Mouse (Mus musculus): ENCODE measurements at regions not wholly inside any gene's neighbourhood (a gene's known extent, or its start where the extent isn't known, plus 50 kb on each side); places are given as distances from the start of the nearest gene placed in this dataset.
A peak's percentile ranks its signal among the peaks of the same experiment; 100 is the strongest.

DNA sequence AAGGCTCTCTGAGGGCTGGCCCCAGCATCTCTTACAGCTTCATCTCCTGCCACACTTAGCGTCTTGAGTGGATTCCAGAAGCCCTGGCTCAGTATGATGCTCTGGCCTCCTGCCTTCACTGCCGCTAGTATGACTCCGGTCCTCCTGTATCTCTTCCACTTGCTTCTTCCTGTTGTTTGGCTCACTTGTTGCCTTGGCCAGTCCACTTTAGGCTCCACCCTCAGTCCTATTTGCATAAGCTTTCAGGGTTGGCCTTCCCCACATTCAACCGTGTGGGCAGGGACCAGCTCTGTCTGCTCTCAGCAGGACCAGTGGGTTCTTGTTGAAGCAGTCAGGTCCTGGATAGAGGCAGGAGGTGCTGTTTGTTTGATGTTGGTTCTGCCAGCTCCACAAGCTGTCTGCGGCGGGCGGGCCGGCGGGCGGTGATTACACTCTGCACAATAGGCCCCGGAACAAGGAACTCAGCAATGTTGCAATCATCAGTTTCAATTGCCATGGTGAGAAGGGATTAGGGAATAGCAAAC lies 232.6 kb upstream of the Chd6 start:
- DNase-seq (ENCODE audit: extremely low spot score, low read depth, low spot score): peak; percentile 31

DNA sequence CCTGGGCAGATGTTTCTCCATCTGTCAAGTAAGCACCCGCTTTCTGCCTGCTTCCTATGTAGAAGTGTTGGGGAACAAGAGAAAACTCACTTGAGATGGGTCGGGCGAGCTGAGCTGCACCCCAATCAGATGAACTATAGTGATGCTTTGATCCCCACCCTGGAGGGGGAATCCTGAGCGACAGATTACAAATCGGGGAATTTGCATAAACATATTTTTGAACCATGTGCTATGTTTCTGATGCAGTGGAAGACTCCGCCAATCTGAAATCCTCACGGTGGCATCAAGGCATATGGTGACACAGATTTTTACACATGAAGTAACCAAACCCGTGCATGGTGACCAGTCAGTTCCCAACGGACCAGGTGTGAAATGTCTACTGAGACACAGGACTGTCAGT lies 231.4 kb upstream of the Chd6 start:
- no peak for DNase-seq (ENCODE audit: extremely low spot score, low read depth, low spot score)

DNA sequence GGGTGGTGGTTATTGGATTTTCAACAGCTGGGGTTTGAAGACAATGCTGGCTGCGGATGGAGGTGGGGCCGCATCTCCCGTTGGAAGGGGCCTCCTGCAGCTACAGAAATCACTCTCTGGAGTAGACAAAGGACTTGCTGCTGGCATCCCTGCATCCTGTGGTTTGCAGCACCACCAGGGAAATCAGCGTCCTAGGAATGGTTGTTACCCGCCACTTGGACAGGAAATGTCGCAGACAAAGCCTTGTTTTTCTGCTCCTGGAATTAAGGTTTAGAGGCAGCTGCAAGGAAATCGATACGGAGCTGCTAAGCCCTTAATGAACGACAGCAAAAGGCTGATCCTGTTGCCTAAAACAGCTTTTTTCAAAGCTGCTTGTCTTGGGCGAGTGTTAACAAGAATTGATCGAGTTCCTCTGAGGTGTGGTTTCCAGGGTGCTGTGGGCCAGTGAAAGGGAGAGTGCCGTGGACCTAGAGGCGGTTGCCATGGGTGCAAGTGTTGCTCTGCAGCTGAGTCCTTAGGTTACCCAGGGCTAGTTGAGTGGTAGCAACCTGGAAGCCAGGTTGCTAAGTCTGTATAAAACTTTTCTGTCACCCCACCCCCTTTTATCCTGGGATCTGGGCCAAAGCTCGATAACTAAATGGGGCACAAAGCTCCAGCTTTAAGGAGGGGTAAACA lies 230.6 kb upstream of the Chd6 start:
- peak; percentile 31 for DNase-seq (ENCODE audit: extremely low spot score, low read depth, low spot score)

DNA sequence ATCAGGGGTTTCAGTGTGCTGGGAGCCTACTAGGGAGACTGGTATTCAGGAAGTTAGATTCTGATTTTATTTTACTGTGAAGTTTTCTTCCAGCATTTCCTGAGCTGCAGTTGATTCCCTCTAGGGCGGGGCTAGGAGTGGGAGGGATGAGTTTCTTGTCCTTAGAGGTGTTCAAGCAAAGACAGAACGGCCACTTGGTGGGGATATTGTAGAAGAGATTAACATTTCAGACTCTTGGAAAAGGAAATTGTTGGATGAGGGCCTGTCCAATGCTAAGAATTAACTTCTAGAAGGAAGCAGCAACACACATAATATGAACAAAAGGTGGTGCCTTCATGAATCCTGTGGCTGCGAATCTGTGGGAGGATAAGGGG lies 230.1 kb upstream of the Chd6 start:
- no peak for DNase-seq (ENCODE audit: extremely low spot score, low read depth, low spot score)

DNA sequence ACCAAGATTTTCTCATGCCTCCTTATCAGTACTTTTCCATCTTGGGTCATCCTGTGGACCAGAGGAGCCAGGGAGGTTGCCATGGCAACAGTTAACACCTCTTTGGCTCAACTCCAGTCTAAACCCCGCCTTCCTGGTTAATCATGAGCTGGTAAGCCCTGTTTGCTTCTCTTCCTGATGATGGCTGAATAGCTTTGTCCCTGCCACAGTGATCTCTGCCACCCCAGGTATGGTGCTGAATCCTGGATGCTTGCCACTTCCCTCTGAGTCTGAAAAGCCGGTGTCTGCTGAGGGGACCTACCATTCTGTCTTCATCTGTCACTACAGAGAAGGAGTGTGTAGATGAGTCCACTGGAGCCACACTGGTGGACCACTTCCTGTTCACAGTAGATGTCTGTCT lies 223.8 kb upstream of the Chd6 start:
- no peak for DNase-seq (ENCODE audit: extremely low spot score, low read depth, low spot score)

DNA sequence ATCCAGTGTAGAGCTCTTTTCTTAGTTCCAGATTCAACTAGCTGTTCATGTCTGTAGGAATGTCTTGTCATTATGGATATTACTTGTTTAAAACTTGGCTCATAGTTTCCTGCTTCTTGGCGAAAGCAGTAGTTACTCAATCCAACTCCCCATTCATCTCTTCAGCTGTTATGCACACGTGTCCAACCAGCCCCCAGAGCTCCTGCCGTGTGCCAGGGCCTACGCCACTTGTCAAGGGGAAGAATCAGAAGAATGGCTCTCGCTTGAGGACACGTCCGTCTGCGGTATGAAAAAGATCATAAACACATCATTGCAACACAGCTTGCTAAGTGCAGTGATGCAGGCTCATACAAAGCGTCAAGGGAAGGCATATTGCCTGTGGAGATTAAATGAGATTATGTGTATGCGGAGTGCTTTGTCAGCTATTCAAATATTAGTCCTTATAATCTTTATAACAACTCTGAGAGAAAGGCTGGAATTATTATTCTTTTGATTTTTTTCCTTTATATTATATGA lies 223.0 kb upstream of the Chd6 start:
- no peak for DNase-seq (ENCODE audit: extremely low spot score, low read depth, low spot score)

DNA sequence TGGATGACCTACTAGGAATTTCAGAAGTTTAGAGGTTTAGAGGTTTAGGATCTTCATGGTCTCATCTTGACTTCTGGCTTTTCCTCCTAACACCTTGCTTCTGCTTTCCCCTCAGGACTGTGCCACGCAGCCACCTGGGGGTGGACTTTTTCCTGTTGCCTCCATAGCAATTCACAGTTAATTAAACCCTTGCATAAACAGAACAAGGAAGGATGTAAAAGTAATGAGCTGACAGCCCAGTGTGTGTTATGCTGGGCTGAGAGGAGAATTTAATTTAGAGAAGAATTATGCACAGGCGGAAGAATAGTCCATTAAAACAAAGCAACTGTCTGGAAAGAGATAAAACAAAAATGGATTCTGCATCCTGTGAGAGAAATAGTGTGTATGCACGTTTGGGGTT lies 193.9 kb upstream of the Chd6 start:
- DNase-seq (ENCODE audit: extremely low spot score, low read depth, low spot score): no peak

DNA sequence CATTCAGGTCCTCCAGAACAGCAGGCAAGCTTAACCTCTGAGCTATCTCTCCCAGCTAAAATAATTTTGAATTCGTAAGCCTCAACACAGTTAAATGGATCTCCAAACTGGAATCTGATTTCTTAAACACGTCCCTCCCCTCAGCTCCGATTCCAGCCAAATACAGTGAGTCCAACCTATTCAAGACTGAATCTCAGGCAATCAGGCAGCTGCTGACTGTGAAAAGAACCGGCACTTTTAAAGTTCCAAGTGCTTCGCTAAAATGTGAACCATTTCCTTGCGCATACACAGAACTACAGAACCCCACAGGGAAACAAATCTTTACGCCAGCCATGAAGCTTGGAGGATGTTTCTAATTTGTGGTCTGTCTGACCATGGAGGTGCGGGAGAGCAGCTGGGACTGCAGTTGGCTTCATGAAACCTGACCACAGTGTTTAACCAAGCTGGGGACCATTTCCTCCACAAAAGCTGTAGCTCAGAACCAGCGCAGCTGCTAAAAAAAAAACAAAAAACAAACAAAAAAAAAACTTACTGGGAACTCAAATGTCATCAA lies 160.1 kb upstream of the Chd6 start:
- no peak for DNase-seq (ENCODE audit: extremely low spot score, low read depth, low spot score)

DNA sequence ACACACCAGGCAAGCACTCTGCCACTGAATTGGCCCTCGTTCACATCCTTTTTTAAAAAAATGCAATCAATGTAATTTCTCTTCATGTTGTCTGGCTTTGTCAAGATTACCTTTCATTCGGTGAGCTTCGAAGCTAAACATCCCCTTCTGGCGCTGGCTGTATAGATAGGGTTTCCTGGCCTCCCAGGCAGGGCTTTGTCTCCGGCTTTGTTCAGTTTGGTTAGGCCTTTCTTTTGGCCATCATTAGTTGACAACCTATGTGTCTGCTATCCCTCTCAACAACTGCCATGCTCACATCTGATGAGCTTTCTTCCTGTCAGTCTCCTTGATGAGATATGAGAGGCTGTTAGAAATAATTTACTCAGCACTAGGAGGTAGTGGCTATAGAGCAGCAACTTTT lies 157.6 kb upstream of the Chd6 start:
- no peak for DNase-seq (ENCODE audit: extremely low spot score, low read depth, low spot score)

DNA sequence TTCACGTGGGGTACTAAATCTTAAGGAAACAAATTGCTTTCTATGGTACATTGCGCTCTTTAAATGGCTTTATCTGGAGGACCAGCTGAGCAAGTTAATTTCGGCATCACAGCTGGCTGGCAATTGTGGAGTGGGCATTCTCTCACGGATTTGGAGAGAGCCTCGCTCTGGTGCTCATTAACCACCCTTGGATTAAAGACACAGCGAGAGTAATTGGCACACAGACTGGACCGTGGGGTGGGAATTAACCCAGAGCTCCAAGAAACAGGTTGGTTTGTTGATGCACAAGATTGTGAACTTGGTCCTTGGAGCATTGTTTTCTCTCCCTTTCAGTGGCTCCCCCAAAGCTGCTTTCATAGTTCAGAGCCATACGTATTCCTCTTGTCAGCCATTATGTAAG lies 156.3 kb upstream of the Chd6 start:
- DNase-seq (ENCODE audit: extremely low spot score, low read depth, low spot score): no peak

DNA sequence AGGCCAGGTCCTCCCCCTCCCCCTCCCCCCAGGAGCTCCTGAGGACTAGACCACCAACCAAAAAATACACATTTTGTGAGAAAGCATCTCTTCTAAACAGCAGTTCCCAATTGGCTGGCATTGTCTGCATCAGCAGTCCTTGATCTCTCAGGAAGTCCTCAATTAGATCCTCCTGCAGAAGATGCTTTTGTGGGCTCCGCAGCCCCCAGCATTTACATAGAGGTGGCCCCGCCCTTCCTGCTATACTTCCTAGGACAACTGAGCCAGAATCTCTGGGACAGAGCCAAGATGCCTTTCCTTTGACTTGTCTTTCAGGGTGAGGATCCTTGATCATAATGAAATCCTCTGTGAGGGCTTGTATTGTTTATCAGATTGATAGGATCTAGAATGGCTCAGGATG lies 143.9 kb upstream of the Chd6 start:
- no peak for DNase-seq (ENCODE audit: extremely low spot score, low read depth, low spot score)

DNA sequence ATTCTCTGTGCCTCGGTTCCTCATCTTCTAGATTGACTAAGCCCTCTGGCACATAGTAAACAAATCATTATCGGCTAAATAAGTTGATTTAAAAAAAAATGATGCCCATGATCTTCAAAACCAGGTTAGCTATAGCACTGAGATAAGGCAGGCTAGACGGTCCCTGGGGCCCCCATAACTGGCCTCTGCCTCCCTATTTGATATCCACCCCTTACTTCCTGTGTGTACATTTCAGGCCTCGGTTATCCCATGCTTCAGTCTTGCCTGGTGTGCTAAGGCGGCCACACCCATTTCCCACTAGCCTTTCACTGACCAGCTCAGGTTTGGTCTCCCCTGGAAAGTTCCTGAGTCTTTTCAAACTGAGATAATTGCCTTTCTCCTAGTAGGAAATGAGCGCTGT lies 132.8 kb upstream of the Chd6 start:
- no peak for DNase-seq (ENCODE audit: extremely low spot score, low read depth, low spot score)

DNA sequence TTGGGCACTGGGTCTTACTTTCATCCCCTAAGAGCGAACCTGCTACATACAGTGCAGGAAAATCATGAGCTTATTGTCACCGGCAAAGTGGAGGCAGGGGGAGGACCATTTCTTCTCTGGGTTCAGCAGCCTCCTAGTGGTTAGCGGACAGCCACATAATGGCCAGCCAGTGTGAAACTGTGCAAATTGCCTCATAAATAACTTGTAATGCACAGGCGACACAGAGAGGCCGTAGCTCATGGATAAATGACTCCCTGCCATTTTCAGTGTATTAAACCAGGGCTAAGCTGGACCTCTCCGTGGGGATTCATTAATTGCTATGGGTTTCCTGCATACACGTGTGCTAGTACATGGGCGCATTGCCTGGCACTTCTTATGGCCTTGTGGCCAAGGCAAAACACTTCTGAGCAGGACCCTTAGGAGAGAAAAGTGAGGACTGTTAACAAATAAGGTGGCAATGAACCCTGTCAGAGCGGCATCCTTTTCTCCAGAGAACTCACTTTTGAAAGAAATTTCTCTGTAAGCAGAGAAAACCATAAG lies 128.5 kb upstream of the Chd6 start:
- DNase-seq (ENCODE audit: extremely low spot score, low read depth, low spot score): no peak

DNA sequence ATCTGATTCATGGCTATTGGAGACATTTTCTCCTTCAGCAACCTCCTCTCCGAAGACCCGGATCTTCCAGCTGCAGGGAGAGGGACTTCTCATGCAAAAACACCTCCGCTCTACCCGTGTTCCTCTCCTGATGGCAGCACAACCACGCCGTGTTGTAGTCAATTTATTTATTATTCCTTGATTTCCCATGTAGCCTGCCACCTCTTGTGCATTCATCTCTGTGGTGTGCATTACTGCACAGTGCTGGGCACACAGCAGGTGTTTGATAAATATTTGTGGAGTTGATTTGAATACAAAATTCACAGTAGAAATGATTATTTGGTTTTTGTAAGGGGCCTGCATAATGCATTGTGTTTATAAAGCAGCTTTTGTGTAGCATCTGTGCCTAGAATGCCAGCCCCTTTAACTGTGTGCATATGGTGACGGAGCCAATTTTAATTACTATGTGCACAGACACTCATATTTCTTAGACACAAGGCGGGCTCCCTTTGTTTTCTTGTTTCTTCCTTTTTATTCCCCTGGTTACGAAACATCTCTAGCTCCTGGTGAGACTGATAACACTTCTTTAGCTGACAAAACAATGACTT lies 124.4 kb upstream of the Chd6 start:
- no peak for DNase-seq (ENCODE audit: extremely low spot score, low read depth, low spot score)

DNA sequence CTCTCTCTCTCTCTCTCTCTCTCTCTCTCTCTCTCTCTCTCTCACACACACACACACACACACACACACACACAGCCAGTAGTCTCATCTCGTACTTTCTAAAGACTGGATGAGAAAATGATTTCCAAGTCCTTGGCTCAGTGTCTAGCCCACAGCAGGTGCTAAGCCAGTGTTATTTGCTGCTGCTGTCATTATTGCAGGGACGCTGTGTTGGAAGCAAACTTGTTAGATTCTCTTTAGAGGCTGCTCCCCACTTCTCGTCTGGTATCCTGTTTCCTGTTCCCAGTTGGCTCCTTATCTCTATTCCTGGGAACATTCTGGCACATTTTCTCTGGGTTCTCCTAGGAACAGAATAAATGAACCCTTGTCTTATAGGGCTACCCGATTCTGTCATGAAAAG lies 122.5 kb upstream of the Chd6 start:
- DNase-seq (ENCODE audit: extremely low spot score, low read depth, low spot score): no peak

DNA sequence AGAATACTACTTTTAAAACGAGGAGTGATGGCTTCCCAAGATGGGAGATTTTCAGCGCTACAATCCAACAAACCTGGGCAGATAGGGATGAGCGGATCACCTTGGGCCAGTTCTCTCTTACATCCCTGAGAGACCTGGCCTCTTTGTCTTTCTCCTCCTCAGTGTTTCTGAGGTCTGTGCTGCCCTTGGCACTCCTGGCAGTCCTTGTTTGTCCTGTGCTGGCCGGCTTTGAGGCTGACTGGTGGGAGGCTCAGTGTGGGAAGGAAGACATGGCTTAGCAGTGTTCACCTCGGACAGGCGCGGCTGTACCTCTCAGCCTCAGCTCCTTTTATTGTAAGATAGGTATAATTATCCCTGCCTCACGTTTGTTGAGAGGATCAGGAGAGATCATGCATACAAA lies 106.9 kb upstream of the Chd6 start:
- DNase-seq (ENCODE audit: extremely low spot score, low read depth, low spot score): no peak

DNA sequence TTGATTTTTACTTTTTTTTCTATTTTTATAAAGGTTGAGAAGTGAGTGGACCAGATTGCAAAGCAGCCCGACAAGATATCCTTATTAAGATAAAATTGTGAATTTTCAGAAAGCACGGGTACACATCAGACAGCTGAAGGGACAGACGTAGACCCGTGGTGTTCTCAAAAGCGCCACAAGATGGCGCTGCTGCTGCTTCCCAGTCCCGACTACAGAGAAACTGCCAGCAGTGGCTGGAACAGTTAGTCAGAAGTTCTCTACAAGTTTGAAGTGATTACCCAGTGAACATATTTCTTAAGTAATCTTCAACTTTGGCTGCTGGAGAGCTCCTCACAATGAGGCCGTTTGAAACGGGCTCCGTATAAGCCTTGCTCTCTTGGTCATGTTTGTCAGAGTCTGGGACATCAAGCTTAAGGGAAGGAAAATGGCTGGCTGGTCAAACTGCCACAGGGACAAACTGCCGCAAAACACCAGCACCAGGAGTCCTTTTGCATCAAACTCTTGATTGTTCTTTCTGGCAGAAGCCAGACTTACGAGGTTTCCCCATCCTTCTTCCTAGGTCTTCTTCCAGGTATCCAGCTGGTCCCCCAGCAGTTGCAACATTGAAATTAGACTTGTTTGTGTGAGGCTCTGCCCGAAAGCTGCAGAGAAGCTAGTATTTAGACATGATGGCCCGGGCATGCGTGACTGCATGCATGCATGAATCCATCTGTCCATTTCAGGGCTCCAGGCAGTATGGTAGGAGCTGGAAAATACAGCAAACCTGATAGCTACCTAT lies 106.0 kb upstream of the Chd6 start:
- peak; percentile 73 for DNase-seq (ENCODE audit: extremely low spot score, low read depth, low spot score)

DNA sequence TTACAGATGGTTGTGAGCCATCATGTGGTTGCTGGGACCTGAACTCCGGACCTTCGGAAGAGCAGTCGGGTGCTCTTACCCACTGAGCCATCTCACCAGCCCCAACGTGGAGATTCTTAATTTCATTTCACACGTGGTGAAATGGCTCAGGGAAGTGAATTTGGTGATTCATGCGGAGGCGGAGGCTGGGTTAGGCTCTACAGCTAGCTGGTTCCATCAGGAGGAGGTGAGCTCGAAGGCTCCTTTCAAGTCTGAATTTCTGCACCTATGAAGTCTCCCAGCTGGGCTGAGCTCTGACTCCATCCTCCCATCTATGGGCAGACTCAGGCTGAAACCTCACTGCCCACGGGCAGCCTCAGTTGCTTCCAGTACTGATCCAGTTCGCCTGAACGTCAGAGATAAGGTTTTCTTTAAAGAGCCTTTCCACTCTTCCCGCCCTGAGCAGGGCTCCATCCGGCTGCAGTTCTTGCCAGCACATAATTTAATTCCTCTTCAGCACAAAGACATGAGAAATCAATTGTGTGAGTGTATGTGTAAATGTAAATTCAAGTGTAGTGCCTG lies 103.5 kb upstream of the Chd6 start:
- DNase-seq (ENCODE audit: extremely low spot score, low read depth, low spot score): no peak

DNA sequence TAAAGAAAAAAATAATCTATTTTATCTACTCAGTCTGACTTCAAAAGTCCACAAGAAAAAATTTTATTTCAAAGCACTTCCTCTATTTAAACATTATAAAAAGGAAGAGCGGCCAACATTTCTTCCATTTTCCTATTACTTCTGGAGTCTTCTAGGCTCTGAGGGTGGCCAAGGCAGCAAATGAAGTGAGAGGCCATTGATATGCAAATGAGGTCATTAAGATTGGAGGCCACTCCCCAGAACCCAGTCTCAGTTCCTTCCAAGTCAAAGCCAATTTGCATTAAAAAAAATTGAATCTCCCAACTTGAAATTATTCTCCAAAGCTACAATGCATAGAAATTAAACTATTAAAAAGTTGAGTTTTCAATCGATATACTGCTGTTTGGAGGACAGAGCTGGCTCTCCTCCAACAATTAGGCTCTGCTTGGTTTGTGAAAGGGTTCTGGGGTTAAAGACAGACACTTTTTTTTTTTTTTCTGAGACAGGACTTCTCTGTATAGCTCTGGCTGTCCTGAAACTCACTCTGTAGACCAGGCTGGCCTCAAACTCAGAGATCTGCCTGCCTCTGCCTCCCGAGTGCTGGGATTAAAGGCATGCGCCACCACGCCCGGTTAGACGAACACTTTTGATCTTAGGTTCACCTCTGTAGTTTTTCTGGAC lies 88.0 kb upstream of the Chd6 start:
- no peak for DNase-seq (ENCODE audit: extremely low spot score, low read depth, low spot score)

DNA sequence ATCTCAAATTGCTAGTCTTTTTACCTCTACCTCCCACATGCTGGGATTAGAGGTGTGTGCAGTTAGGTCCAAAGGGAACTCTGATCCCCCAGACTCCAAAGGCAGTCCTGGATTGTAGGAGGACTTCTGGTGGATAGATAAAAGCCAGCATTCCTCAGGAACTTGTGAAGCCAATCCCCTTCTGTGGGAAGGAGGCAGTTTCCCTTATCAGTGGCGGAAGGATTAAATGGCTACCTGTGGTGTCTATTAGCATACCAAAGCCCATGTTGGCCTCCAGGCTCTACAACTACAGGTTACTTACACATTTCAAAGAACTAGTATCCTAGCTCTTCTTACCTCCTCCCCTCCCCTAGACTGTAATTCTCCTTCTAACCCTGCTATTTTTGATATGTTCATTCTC lies 78.6 kb upstream of the Chd6 start:
- DNase-seq (ENCODE audit: extremely low spot score, low read depth, low spot score): no peak

DNA sequence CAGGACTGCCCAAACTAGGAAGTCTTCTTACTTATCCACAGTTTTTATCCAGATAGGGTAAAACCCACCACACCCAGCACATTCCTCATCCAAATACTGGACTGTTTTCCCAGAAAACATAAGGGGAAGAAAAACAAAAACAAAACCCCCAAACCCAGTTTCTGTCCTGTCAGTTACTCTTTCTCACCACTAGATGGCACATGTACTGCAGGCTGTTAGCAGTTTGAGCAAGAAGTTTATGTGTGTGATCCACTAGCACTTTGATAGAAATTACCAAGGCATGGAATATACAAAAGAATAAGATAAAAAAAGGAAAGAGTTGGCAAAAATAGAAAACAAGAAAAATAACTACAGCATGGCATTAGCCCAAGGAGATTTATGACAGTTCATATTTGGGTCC lies 76.2 kb upstream of the Chd6 start:
- no peak for DNase-seq (ENCODE audit: extremely low spot score, low read depth, low spot score)

All from hindlimb bud, embryonic 11.5 days (tissue).